Mouse (Mus musculus): ENCODE data around the gene Fam216a.
"Not testable (repeated sequence)": the region's sequence is repeated elsewhere in the genome, so short reads cannot be mapped to it uniquely, and the experiment has no call there.

The Fam216a gene

GRCm38 (mm10) chr5:122372192-122372769, at the start of gene Fam216a:
TSS of gene Fam216a (minus strand) at chr5:122372364.
- DNase-seq, result peak; percentile 100

- DNase-seq, result no peak
Observed at GRCm38 (mm10) chr5:122421271-122422068, 49.3 kb upstream of the Fam216a start, which contains the start of gene Anapc7. TSS of gene Anapc7 (plus strand) at chr5:122421693.

- not testable (repeated sequence) for DNase-seq
Observed at GRCm38 (mm10) chr5:122420676-122421075, 48.5 kb upstream of the Fam216a start.

GRCm38 (mm10) chr5:122415465-122415864, 43.3 kb upstream of the Fam216a start:
- DNase-seq, result peak; percentile 87

GRCm38 (mm10) chr5:122414351-122414750, 42.2 kb upstream of the Fam216a start:
- peak; percentile 91 for DNase-seq

- DNase-seq, result peak; percentile 95
Observed at GRCm38 (mm10) chr5:122412826-122413225, 40.7 kb upstream of the Fam216a start.

- peak; percentile 95 for DNase-seq
Observed at GRCm38 (mm10) chr5:122411892-122412291, 39.7 kb upstream of the Fam216a start.

GRCm38 (mm10) chr5:122409692-122410645, 37.8 kb upstream of the Fam216a start:
- peak; percentile 92 for DNase-seq

- no peak for DNase-seq
Observed at GRCm38 (mm10) chr5:122405537-122405936, 33.4 kb upstream of the Fam216a start.

GRCm38 (mm10) chr5:122403362-122403761, 31.2 kb upstream of the Fam216a start:
- peak; percentile 92 for DNase-seq

GRCm38 (mm10) chr5:122402772-122403171, 30.6 kb upstream of the Fam216a start:
- peak; percentile 99 for DNase-seq

GRCm38 (mm10) chr5:122402160-122402559, 30.0 kb upstream of the Fam216a start:
- DNase-seq, result peak; percentile 91

GRCm38 (mm10) chr5:122401303-122401640, 29.1 kb upstream of the Fam216a start:
- peak; percentile 97 for DNase-seq

- peak; percentile 99 for DNase-seq
Observed at GRCm38 (mm10) chr5:122400628-122401302, 28.6 kb upstream of the Fam216a start.

- DNase-seq, result peak; percentile 96
Observed at GRCm38 (mm10) chr5:122399871-122400270, 27.7 kb upstream of the Fam216a start.

- DNase-seq, result no peak
Observed at GRCm38 (mm10) chr5:122397495-122397894, 25.3 kb upstream of the Fam216a start.

- peak; percentile 99 for DNase-seq
Observed at GRCm38 (mm10) chr5:122396791-122397190, 24.6 kb upstream of the Fam216a start.

- peak; percentile 93 for DNase-seq
Observed at GRCm38 (mm10) chr5:122393887-122394286, 21.7 kb upstream of the Fam216a start.

- peak; percentile 96 for DNase-seq
Observed at GRCm38 (mm10) chr5:122392227-122393004, 20.3 kb upstream of the Fam216a start.

- DNase-seq, result peak; percentile 99
Observed at GRCm38 (mm10) chr5:122391786-122392180, 19.6 kb upstream of the Fam216a start, which contains the start of gene Arpc3. TSS of gene Arpc3 (plus strand) at chr5:122391878.

GRCm38 (mm10) chr5:122391178-122391785, 19.1 kb upstream of the Fam216a start:
- no peak for DNase-seq
